Mouse (Mus musculus): ENCODE measurements around the gene Tspan15.

Tspan15 gene

DNA sequence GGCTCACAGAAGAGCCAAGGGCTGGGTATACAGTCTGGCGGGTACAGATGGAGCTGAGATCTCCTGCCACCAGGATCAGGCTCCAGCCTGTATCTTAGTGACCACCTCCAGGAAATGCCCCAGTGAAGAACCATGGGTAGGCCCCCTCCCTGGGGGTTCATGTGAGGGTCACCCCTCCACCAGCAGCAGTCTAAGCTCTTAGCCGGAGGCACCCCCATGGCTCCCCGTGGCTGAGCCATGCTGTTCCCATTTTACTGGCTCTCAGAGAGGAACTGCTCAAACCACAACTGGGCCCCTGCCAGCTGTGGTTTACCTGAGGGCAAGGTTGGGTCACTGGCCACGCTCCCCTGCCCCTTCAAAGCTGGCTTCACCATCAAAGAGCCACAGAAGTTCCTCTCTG, 41.1 kb downstream of the Tspan15 start:
- DNase-seq (ENCODE audit: low spot score): no peak

DNA sequence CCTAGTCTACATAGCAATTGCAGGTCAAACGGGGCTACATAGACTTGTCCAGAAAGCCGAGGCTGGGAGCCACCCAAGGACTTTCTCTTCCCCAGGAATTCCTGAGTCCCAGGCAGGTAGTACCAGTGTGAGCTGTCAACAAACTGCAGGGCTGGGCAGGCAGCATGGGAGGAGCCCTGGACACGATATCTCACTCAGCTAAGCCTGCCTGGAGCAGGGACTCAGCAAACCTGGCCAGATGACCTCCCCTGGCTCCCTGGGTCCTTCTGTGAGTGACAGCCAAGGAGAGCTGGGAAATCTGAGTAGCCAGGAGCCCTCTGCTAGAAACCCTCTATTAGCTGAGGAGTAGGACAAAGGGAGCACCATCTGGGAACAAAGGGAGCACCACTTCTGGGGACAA, 41.7 kb downstream of the Tspan15 start:
- DNase-seq (ENCODE audit: low spot score): no peak

DNA sequence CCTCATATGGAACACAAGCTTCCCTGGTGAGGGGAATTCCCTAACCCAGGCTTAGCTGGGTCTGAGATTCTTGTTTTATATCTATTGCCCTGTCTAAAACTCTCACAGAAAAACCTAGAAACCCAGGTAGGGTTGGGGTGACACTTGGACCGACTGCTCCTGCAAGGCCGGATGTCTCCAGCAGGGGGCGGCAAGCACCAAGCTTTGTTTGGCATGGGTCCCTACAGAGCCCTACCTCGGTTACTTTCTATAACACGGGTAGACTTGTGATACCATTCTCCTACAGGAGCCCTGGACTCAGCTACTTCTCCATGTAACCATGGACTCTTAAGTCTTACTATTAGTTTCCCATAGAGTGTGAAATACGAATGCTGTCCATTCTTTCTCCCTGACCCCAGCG, 44.2 kb downstream of the Tspan15 start:
- peak; percentile 83 for DNase-seq (ENCODE audit: low spot score)

DNA sequence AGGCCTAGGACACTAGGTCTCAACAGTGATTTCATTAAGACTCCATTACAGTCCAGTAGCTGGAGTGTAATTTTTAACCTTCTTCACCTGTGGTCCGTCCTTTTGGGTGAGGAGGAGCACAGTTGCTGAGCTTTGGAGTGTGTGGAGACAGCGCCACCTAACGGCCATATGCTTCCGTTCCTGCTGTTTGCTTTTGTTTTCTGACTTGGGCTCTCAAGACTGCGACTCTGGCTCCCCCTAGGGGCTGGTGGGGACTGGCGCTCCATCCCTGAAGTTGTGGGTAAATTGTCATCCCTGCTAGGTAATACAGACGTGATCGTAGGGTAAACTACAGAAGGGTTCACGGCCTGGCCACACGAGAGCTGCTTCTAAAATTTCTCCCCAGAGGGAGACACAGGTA, 48.0 kb downstream of the Tspan15 start:
- DNase-seq (ENCODE audit: low spot score): peak; percentile 99

DNA sequence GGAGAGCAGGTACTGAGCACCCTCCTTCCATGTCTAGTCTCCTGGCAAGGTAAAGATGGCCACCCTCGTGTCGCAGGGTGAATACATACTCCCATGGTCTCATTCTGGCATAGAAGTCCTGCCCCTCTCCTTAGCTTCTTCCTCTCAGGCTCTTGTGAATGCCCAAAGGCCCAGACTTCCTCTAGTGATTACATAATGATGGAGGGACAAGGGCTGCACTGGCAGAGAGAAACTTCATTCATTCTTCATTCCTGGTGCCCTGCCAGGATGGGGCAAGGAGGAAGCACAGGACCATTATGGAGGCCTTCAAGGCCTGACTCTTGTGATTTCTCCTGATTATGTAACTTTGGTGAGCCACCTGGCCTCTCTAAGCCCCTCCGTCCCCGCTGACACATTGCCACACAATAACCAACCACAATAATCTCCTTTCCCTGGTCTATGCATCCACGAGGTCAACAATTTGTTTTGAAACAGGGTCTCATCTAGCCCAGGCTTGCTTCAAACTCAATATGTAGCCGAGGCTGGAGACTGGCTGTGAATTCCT, 48.5 kb downstream of the Tspan15 start:
- no peak for DNase-seq (ENCODE audit: low spot score)

DNA sequence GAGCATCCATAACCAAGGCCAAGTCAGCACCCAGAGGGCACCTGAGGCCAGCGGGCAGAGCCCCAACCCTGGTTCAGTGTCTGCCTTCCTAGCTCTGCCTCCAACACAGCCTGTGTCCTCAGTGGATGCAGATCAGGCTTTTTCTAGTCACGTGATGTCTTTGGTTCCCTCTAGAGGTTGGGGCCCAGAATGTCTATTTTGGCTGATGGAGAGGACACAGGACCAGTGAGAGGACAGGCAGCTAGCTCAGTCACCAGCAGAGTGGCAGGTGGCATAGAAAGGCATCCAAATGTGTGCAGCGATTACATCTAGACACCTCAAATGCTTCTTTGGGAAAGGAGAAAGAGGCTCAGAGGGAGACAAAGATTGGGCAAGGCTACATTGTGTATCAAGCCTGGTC, 49.4 kb downstream of the Tspan15 start:
- no peak for DNase-seq (ENCODE audit: low spot score)

DNA sequence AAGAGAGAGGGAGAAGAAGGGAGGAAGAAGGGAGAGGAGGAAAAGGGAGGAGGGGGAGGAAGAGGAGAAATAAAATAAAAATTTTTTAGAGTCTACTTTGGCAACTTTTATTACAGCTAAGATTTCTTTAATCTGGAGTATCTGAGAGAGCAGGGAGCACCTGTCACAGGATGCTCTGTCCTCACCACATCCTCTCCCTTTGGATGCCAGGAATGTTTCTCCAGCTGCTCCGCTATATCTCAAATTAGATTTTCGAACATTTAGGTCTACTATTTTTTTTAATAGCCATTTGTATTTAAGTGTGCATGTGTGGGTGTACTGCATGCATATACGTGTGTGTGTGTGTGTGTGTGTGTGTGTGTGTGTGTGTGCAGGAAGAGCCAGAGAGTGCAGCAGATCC, 51.1 kb downstream of the Tspan15 start:
- DNase-seq (ENCODE audit: low spot score): no peak

DNA sequence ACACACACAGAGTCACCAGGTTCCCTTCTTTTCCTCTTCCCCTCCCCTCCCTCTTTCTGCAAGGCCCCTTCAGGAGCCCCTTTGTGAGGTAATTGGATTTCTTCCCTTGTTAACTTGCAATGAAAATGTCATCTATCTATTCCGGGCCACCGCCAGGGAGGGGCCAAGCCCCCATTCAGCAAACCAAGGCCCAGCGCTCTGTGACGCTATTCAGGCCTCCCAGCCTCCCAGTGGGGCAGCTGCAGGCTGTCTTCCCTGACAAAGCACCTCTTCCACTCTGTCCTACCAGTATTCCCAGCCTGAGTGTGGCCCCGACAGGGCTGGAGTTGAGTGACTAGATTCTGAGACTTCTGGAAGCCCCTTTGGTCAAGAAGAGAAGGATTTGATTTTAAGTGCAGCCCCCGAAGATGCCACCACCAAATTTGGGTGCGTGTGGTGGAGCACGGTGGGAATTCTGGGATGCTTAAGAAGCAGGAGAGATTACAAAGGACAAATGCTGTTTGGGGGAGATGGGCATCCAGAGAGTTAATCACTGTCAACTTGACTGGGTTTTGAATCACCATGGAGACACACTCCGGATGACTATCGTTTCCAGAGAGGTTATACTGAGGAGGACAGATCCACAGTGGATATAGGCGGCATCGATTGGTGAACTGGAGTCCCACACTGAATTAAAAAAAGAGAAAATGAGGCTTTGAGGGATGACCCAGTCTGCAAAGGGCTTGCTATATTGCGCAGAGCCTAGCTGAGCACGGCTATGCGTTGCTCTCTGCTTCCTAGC, 56.3 kb downstream of the Tspan15 start:
- DNase-seq (ENCODE audit: low spot score): peak; percentile 77

DNA sequence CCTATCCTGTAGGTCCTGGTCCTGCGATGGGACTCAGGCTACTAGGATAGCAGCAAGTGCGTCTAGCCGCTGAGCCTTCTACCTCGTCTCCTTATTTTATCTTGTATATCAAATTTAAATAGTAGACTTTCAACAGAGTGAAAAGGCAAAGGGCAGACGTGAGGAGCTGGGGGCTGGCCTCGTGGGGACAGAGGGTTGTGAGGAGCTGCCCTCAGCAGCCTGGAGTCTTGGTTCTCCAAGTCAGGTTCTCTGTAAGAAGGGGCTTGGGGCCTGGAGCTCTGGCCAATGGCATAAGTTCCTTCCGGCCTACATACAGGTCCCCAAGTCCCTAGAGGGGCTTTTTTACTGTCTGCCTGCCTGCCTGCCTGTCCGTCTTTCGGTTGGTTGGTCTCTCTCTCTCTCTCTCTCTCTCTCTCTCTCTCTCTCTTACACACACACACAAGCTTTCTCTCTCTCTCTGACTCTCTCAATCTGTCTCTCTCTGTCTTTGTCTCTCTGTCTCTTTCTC, 57.1 kb downstream of the Tspan15 start:
- peak; percentile 34 for DNase-seq (ENCODE audit: low spot score)

DNA sequence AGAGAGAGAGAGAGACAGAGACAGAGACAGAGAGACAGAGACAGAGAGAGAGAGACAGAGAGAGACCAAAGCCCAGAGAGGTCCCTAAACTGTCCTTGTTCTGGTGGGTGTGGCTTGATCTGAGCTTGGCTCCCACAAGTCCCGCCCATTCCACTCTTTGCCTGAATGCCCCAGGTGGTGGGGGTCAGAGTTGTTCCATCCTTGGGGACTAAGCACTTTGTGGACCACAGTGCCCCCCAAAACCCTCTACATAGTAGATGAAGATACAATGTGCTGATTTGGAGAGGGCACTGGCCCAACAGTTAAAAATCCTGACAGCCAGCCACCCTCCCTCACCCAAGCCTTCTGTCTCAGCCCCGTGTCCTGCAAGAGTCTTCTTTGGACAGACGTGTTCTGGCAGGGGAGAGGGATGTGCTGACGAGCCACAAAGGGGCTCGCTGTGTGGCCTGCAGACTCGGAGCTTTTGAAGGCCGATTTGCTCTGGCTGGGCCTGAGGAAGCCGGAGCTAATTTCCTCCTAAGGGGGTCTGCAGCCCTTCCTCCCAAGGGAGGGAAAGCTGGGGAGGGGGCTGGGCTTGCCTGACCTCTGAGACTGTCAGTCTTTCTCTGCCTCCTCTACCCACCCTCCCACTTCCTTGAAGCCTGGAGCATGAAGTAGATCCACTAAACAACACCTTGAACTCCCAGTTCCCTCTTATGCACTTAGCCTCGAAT, 58.1 kb downstream of the Tspan15 start:
- DNase-seq (ENCODE audit: low spot score): peak; percentile 72

DNA sequence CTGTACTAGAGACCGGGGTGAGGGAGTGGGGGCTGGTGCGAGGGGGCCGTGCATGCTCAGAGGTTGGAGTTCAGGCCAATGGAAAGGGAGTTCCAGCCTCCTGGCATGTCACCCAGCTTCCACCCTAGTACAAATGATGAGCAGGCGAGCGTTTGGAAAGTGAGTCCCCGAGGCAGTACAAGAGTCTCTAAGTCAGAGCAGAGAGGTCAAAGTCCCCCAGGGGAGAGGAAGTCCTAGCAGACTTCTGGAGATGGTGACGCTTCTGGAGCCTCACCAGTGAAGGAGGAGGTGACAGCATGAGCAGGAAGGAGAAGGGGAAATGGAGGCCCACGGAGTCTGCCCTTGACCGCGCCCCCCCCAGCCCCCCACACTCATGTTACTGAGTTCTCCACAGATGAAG, 68.6 kb downstream of the Tspan15 start:
- DNase-seq (ENCODE audit: low spot score): no peak

DNA sequence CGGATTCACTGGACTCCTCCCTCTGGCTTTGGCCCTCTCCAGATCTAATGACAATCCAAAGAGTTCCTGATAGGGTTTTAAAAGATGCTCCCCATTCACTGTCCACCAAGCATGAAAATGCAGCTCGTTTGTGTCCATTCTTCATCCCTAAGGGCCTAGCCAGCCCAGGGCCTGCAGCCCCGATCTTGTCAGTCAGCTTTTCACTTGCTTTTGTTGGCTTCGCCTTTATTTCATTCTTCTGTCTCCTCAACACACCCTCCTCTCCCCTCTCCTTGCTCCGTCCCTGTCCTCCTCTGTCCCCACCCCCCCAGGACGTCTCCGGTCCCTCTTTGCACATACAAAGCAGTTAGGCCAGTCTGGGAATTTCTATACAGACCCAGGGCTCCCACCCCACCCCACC, 81.1 kb downstream of the Tspan15 start:
- DNase-seq (ENCODE audit: low spot score): peak; percentile 53

DNA sequence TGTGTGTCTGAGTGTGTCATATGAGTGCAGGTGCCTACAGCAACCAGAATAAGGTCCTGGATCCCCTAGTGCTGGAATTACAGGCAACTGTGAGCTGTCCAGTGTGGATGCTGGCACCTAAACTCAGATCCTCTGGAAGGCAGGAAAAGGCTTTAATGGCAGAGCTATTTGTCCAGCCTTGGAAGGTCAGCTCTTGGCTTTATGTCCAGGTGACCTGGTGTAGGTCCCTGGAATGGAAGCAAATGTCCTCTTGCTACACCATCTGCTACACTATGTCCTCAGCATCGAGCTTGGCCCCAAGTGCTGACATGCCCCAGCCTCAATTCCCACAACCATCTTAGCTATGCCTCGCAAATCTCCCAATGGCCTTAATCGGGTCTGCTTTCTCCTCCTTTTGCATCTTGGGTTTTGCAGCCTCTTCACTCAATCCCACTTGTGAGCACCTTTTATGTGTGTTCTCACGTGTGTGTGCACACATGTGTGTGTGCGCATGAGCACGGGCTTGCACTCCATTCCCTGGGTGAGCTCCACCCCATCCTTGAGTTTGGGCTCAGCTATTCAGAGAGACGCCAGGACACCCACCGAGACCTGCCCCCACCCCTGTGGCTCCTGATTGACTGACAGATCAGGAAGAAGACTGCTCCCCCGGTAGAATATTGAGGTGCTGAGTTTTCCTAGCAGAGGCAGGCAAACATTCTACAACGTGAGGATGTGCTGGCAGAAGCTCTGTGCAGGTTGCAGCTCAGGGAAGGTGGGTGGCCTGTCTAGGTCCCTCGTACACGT, 83.4 kb downstream of the Tspan15 start:
- no peak for DNase-seq (ENCODE audit: low spot score)

DNA sequence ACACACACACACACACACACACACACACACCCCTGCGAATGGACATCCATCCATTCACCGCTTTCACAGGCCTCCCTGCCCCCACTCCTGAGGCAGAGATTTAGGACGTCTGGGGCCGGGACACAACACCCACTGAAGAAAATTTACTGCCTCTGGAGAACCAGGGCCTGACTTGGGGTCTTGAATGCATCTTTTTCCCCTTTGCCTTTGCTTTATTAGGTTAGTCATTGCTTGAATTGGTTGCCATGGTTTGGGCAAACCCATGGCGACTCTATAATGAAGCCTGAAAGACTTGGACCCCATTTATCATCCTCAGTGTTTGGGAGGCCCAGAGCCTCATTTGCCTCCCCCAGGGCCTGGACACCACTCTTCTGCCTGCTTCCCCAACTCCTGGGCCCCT, 85.1 kb downstream of the Tspan15 start:
- peak; percentile 67 for DNase-seq (ENCODE audit: low spot score)

DNA sequence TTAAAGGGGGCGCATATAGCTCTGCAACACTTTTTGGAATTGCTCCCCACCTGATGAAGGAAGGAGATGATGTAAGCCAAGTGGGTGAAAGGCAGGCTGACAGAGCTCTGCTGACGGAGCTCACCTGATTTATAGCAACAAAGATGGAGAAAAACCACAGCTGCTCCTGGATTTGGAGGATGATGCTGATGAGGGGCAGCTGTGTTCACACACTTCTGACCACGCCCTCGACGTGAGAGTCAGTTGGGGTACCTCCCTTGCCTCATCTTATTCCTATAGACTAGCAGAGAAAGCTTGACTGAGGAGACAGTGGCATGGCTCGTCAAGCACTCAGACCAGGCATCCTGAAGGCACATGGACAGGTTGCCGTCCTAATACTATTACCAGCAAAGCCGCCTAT, 87.2 kb downstream of the Tspan15 start, which contains the start of gene Fam241b:
Gene Fam241b (minus strand): TSS at position 101 of the 400 bp plus-strand sequence.
- no peak for DNase-seq (ENCODE audit: low spot score)

DNA sequence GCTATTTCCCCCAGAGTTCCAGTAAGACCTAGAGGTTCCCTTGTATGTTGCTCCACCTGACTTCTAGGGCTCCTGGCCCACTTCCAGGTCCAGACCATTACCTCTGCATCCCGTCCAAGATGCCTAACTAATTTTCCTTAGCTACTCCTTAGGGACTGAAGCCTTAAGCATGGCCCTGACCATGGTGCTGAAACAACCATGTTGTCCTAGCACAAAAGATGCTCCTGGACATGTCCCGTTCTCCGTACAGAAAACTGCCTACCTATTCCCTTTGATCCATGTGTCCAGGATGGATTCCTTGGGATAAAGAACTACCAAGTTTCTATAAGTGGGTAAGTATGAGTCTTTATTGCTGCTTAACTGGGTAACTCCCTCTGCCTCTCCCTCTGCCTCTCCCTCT, 93.0 kb downstream of the Tspan15 start:
- DNase-seq (ENCODE audit: low spot score): peak; percentile 76

DNA sequence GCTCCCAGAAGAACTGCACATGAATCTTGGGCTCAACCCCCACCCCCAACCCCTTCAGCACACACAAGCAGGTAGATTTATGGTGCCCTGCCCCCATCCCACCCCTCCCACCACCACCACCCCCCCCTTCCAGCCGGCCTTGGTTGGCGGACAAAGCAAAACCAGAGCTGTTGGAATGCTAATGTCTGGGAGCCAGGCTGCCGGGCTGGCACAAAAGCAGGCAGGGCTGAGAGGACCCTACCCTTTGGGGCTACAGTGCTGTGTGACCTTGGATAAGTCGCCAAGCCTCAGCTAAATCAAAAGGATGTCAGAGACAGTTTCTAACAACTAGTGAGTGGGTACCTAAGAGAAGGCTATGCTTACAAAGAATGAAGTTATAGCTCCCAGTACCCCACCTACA, 93.9 kb downstream of the Tspan15 start:
- DNase-seq (ENCODE audit: low spot score): no peak

DNA sequence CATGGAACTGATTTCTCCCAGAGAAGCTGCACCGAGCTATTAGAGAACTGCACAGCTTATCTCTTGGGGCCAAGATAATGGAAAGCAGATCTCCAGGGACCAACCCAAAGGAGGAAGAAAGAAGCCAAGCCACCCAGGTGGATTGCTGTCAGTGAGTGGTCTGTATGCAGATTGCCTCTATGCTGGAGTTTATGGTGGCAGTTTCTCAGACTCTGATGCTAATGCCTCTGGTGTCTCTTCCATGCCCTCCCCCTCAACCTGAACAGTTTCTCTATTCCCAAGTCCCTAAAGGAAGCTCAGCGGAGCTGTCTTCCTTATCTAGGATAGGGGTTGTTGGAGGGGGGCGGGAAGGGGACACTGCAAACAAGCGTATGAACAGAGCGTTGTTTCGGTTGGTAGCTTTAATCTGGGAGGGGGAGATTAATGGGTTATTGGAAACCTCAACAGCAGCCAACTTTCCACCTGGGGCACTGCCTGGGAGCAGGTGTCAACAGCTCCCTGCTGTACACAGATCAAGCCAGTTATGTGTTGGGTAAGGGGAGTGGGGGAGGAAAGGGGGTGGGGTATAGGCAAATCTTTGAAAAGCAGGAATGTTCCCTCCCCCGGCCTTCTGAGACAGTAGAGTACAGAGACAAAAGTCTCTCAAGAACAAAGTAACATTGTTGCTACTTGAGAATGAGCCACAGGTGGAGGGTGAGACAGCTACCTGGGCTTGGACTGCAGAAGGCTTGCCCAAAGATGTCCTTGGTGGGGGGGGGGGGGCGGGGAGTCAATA, 95.2 kb downstream of the Tspan15 start:
- DNase-seq (ENCODE audit: low spot score): no peak
